Mouse (Mus musculus) heart, adult 18-20 months (tissue): Measurements from ENCODE around the gene Necab3. TPM values are rescaled to one million over a fixed set of nuclear protein-coding genes. Genes with fewer than 3 reads are reported as not detected.

Source experiments
- total RNA-seq, 2 experiments: library from RNA; stranded (reverse); gene quantifications; 2 replicates each; pipeline ENCODE4 v1.2.3; 2021

Gene Necab3
- total RNA-seq, 2 experiments from 2014 or later = 0.27 TPM; not detected in 1

Other genes starting within 250 kb of the Necab3 start
- 10 to 100 TPM; 17.3 to 22.8 TPM for gene Cdk5rap1, start 185.9 kb downstream of the Necab3 start, total RNA-seq
- 10 to 100 TPM; 78.7 to 79.5 TPM for gene Snta1, start 150.8 kb downstream of the Necab3 start, total RNA-seq
- gene Cbfa2t2, start 122.4 kb downstream of the Necab3 start, total RNA-seq = 10 to 100 TPM; 12.8 to 15.9 TPM
- gene 1700003F12Rik, start 11.8 kb downstream of the Necab3 start, total RNA-seq = not detected
- gene Actl10, start 7.1 kb downstream of the Necab3 start, total RNA-seq = not detected
- gene E2f1, start 11.0 kb upstream of the Necab3 start, total RNA-seq = under 1 TPM; 0.57 to 0.77 TPM
- gene Pxmp4, start 44.8 kb upstream of the Necab3 start, total RNA-seq = 10 to 100 TPM; 22.6 to 25.6 TPM
- gene Zfp341, start 54.4 kb upstream of the Necab3 start, total RNA-seq = 1 to 10 TPM; 2.6 to 2.8 TPM
- gene 4930519P11Rik, start 54.5 kb upstream of the Necab3 start, total RNA-seq = under 1 TPM in 1 of 2 experiments, not detected in 1; 0.60 TPM
- 100 to 1,000 TPM; 114 to 121 TPM for gene Chmp4b, start 92.8 kb upstream of the Necab3 start, total RNA-seq
- gene Gm14214, start 211.1 kb upstream of the Necab3 start, total RNA-seq = not detected
- gene Raly, start 232.2 kb upstream of the Necab3 start, total RNA-seq = 10 to 100 TPM; 92.5 to 93.4 TPM
- gene a, start 232.5 kb upstream of the Necab3 start, total RNA-seq = not detected